Mouse (Mus musculus): ENCODE results near the gene Gm38431. TPM values are rescaled to one million over a fixed set of nuclear protein-coding genes. Genes with fewer than 3 reads are reported as not detected.
A peak's percentile ranks its signal among the peaks of the same experiment; 100 is the strongest.
"Not testable (repeated sequence)": the region's sequence is repeated elsewhere in the genome, so short reads cannot be mapped to it uniquely, and the experiment has no call there.

Gene Gm38431
- total and polyA plus RNA-seq, 3 experiments = 0.90 to 74.0 (median 2.5) TPM

DNA sequence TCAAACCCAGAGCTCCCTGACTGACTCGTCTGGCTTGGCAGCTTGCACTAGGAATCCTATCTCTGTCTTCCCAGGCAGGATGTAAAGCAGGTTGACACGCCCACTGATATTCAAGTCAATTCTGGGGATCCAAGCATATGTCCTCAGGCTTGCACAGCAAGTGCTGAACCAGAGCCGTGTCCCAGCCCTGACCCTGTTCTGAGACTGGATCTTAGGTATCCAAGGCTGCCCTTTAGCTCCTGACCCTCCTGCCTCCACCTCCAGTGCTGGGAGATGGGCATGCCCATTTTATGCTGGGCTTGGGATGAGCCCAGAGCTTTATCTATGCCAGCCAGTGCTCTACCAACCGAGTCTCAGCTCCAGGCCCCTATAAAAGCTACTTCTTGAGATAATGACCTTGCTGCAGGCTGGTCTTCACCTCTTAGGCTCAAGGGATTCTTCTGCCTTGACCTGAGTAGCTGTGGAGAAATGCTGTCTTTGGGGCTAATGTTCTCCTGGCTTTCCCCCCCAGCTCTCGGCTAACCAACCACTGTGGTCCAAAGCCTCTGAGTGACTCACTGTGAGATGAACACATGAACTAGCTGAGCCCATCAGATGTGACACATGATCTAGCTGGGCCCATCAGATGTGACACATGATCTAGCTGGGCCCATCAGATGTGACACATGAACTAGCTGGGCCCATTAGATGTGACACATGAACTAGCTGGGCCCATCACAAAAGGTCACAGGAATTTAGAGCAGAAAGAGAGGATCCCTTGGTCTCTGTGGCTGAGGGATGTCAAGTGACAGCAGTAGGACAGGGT is 14.2 kb upstream of the Gm38431 start:
- DNase-seq = no peak

DNA sequence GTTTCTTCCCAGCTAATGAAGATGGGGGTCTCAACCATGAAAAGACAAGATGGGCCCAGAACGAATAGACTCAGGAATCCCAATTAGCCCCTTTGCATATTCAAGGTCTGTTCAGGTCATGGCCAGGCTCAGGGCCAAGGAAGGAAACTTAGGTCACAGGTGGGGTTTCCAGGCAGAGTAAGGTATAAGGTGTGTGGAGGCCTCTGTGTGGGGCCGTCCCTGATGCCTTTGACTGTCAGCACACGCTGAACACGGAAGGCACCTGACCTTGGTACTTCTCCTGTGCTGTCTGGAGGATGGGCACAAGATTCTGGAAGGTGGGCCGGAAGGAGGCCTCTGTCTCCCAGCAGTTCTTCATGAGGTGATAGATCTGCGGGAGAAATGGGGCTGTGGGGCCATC is 13.0 kb upstream of the Gm38431 start:
- no peak for DNase-seq

DNA sequence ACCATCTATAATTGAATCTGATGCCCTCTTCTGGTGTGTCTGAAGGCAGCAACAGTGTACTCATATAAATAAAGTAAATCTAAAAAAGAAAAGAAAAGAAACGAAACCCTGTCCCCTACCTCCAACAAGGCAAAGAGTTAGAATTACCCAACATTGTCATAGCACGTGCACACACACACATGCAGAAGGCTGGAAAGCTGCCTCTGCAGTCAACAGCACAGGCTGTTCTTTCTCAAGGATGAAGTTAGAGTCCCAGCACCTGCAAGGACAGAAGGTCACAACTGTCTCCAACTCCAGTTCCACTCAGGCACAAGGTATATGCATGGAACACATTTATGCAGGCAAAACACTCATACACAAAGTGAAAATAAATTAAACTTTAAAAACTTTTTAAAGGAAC is 10.3 kb upstream of the Gm38431 start:
- no peak for DNase-seq

DNA sequence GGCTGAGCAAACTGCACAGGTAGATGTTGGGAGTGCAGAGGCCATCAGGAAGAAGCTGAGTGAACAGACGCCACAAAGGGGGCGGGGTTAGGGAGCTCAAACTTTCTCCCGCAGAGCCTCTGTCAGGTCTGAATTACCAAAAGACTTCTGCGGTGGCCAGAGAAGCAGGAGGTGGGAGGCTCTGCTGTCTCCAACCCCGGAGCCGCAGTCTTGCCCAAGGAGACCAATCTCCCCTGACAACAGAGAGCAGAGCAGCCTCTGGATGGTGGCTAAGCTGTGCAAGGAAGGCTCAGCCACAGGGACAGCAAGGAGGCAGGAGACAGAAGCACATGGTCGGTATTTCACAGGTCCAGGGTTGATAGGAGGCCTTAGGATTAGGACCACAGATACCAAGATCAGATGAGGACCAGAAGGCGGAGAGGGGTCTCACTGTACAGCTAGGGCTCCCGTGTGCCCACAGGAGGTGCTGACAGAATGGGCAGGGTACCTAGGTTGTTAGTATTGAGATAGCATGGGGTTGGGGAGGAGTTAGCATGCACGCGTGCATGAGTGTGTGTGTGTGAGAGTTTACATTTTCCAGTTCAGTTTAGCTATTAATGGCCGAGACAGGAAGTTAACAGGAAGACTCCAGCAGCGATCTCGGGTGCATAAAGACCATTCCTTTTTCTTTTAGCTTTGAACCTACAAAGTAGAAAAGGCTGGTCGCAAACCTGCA is 8.8 kb upstream of the Gm38431 start:
- DNase-seq = no peak

DNA sequence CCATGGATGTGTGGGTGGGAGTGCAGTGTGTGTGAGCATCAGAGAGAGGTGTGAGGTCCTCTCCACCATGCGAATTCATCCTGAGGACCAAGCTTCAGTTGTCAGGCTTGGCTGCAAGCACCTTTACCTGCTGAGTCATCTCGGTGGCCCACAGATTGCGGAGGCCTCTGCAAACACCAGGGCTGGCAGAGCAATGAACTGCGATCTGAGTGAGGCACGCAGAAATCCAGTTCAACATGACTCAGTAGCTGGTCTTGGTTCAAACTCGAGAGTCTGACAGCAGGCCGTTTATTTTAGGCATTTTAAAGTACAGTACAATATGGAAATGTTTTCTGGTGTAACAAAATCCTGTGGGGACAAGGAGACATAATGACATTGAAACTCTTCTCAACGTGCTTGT is 6.0 kb upstream of the Gm38431 start:
- peak; percentile 63 for DNase-seq

DNA sequence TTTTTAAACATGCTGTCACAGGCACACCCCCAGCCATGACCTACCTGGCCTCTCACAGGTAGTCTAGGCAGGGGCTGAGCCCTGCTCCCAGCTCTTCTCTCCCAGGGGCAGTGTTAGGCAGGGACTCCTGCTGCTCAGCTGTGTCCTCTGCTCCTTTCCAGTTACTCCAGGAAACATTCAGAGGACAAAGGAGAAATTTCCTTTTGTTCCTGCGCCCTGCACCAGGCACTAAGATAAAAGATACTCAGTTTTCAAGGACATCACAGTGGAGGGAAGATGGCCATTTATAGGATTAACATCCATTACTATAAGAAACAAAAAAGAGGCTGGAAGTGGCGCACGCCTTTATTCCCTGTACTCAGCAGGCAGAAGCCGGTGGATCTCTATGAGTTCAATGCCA is 4.2 kb upstream of the Gm38431 start:
- DNase-seq = no peak

DNA sequence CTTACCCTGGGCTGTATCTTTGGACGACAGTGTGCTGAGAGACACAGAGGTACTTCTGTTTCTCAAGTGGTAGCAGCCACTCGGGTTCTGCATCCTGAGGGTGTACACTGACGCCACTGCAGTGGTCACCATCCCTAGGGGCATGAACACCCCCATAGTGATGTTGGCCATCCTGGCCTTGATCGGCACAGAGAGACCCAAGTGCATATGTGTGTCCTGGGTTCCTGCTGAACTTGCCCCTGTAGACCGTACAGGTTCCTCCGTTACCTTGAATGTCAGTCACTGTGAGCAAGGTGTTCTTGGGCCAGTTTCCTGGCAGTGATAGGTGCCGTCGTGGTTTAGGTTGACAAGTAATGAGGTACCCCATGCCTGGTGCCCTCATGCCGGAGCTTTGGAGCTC is 1.6 kb upstream of the Gm38431 start:
- DNase-seq = no peak

DNA sequence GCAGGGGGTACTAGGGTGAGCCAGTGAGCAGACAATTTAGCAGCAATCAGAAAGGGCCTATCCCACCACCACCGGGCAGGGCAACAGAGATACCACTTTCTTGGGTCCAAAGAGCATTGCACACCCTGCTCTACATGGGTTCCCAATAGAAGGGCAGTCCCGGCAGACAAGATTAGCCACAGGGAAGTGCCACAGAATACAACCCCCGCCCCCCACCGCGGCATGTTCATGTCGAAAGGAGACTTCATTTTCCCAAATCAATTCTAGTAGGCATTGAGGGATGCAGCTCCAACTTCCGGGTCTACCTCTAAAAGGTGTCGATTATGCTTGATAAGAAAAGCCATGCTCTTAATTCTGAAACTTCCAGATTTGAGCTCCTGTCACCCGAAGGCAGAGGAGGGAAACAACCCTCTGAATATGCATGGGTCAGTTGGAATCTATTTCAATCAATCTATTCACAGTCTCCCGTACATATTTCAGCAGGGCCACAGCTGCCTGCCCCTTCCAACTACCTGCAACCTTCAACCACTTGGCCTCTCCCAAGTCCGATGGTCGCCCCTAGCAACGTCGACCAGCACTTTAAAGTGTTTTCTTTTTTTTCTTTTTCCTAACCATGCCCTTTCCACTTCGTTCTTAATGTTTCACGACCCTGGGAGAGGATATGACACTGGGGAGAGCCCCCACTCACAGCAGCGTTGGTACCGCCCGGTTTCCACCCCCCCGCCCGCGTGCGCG is 658 bp downstream of the Gm38431 start:
- no peak for DNase-seq

DNA sequence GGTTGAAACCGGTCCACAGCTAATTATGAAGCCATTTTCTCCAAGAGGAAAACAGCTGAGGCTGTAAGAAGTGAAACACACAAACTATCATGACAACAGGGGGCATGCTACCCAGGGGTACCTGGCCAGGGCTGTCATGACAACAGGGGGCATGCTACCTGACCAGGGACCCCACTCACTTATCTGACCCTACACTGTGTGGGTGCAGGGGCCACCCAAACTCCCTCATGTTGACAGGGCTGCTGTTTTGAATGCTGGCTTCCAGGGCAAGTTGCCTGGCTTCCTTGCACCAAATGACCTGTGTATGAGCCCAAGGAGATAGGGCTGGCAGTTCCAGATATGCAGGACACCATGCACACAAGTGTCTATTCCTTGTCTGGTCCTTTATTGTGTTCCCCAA is 1.3 kb downstream of the Gm38431 start:
- DNase-seq = no peak

DNA sequence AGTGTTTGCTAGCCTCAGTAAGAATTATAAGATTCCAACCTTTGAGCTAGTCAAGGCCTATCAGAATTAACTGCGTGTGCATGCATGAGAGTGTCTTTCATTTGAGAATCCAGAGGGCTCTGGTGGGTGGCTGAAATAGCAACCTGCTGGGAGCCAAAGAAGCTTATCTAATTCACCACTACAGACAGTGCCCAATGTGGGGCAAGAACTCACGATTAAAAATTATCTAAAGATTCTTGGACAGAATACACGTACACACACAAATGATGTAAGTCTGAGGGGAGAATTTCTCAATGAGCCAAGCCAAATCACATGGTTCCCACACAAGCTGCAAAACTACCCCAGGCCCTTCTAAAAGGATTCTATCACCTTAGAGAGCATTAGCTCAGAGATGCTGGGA is 8.5 kb downstream of the Gm38431 start:
- DNase-seq = no peak

DNA sequence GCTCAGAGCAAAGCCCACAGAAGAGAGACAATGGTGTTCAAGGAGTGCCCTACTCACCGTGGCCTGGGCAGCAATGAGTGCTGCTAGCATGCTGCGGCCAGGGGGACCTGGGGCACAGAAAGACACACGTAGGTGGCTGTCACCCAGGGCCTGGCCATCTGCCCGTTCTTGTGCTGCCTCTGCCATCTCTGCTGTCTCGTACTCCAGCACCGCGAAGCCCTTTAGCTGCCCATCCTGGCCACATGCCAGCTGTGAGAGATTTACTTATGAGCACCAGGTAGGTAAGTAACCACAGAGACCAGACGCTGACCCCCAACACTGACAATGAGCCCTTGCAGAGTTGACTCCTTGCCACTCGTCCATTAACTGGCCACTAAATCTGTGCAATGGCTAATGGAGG is 10.7 kb downstream of the Gm38431 start:
- no peak for DNase-seq

DNA sequence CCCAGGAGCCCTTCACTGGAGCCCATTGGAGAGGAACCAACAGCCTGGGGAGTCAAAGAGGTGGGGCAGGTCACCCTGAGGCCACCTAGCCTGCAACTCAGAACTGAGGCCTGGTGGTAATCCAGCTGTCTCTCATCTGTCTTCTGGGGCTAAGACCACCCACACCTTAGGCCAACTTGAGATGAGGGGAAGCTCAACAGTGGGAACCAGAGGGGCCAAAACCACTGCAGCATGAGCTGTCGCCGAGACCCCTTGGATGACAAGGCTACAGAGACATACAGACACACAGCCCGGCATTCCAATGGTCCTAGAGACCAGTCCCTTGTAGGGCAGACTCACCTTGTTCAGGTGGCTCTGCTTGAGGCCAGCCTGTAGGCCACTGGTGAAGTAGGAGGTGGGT is 16.2 kb downstream of the Gm38431 start:
- DNase-seq = no peak

DNA sequence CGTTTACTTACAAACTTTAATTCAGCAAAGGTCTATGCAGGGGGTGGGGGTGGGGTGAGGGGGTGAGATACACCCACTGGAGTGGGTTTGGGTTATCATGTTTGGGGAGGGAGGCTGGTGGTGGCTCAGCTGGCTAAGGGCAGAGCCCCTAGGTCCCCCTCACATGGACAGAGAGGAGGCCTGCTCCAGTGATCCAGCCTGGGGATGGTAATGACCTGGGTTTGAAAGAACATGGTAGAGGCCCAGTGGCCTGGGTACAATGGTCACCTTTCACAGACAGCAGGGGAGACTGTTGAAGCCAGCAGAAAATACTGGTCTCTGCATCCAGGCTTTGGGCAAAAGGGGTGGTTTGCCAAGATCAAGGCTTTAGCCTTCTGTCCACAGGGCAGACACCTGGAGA is 17.6 kb downstream of the Gm38431 start:
- DNase-seq = no peak

DNA sequence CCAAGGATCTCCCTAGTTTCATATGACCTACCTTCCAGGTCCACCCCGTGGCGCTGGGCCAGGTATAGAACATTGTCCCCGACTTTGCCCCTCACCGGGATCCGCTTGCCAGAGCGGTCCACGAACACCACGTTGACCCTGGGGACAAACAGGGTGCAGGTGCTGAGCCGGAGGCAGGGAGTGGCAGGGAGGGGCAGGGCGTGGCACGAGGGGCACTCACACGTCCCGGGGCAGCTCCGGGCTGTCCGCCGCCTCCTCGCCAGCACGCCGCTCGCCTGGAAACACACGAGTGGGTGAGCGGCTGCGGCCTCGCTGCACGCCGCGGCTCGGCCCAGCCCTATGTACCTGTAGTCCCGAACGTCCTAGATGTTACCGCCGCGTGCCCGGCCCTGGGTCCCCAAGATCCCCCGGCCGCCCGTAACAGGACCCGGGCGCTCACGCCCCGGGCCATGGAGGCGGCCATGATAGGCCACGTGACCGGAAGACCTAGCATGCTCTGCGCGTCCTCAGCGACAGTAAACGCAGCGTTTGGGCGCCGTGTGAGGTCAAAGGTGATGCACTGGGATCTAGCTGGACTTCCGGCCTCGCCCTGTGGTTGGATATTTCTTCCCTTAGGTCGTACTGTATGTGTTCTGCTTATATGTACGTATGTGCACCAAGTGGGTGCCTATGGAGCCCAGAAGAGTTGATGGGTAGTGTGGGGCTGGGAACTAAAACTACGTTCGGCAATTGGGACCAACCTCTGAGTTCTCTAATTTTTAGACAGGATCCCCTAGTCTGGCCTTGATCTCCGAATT is 18.6 kb downstream of the Gm38431 start, which contains the start of the genes Gm49373 and Fdx1l:
Gene Gm49373, minus strand, starts transcription at position 53 of the 797 bp plus-strand sequence.
Gene Fdx1l, minus strand, starts transcription at position 571 of the 797 bp plus-strand sequence.
- DNase-seq = peak; percentile 92

DNA sequence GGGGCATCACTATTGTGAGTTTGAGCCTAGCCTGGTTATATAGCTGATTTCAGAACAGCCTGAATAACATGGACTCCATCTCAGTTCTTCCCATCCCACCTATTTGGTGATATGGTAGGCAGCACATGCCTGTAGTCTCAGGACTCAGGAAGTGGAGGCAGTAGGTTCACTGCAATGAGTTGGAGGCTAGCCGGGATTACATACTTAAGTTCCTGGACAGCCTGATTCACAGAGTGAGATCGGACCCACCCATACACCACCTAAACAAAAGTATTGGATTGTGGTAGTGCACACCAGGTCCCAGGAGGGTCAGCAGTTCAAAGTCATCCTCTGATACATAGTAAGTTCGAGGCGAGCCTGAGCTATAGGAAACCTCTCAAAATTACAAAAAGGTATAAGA is 19.2 kb downstream of the Gm38431 start:
- no peak for DNase-seq

DNA sequence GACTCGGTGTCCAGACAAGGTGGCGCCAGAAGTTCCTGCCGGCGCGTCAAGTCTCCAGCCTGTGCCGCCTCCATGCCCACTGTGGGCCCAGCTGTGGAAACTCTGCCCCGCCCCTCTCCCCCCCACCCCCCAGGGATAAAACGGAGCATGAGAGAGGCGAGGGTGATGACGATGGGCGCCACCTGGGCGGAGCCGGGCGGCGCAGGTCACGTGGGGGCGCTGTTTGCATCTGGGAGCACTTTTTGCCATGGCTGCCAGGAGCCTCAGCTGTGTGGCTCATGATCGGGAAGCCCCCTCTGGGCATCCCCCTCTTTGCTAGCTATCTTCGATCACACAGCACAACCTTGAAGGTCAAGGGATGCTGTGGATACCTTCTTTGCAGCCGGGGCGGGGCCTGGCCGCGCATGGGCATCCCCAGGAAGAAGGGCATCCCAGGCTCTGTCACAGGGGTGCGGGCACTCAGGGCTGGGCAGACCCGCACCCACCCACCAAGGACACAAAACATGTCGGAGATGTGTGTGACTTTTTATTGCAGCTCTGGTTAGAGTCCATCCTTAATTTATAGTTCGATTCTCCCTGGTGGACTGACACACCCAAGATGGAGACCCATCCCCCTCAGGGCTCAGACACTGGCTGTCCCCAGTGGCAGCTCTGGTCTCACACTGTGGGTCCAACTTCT is 24.7 kb downstream of the Gm38431 start, which contains the start of gene Zglp1:
Gene Zglp1, minus strand, starts transcription at position 88 of the 679 bp plus-strand sequence.
- DNase-seq = no peak

DNA sequence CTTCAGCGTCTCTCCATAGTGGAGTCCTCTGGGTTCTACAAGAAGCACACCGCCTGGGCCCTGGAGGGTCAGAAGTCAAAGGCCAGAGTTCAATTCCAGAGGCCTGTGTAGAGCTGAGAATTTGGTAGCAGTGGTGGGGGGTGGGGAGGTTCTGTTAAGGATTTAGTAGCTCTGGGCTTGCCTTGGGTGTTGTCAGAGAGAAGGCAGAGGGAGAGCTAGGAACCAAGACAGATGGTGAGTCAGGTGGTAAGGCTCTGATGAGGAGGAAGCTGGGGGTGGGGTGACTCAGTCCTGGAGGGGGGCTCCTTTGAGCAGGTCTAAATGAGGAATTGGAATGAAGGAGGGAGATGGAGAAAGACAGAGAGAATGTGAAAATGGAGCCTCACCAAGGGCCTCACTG is 28.9 kb downstream of the Gm38431 start:
- no peak for DNase-seq

DNA sequence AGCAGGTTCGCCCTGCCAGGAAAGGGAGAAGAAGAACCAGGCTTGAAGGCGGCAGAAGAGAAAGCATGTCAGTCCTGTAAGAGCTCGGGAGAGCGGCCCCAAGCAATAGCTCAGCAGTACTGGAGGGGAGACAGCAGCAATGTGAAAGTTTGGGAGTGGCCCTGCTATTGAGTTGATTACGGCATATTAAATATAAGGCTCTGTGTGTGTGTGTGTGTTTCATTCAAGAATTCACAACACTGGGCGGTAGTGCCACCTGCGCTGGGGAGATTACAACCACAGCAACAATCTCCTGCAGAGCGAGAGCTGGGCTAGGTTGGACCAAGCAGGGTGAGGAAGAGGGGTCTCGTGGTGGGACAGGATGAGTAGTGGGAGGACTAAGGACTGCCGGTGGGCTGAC is 40.2 kb downstream of the Gm38431 start:
- no peak for DNase-seq

DNA sequence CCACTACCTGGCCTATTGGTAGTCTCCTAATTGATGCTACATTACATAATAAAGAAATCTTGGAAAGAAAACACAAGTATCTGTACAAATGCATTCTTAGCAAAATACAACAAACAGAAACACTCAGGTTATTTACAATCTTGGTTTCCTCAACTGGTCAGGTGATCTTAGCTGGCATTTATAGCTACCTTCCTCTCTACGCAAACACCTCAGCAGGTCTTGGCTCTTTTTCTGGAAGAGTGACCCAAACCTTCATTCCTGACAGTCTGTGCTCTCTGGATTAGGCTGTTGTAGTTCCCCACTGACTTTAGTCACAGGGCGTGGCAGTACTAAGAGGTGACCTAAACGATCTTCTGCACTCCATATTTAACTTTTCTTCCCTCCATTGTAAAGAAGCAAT is 46.6 kb downstream of the Gm38431 start:
- no peak for DNase-seq

DNA sequence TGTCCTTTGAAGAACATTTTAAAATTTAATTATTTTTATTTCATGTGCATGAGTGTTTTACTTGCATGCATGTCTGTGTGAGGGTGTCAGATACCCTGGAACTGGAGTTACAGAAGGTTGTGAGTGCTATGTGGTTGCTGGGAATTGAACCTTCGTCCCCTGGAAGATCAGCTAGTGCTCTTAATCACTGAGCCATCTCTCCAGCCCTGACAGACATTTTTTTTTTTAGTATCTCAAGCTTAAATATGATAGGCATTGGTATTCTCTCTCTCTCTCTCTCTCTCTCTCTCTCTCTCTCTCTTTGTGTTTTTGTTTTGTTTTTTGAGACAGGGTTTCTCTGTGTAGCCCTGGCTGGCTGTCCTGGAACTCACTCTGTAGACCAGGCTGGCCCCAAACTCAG is 47.0 kb downstream of the Gm38431 start:
- DNase-seq = not testable (repeated sequence)

DNA sequence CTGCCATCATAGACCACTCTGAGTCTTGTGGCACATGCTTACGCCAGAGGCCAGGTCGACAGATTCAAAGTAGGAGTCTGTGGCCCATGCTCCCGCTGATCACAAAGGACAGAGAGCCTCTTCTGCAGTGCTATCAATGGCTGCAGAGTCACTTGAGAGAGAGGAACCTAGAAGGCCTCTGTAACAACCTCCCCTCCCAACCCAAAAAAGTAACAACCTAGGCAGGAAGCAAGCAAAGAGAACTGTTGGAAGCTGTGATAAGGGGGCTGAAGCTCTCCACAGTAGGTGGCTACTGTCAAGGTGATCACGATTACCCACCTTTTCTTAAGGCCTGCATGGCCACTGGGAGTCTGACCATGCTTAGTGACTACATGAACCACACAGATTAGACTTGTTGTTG is 48.2 kb downstream of the Gm38431 start:
- DNase-seq = no peak
